Mouse (Mus musculus) heart, embryonic 14.5 days (tissue): Measurements from ENCODE around the gene Cyp11a1. TPM values are rescaled to one million over a fixed set of nuclear protein-coding genes. Genes with fewer than 3 reads are reported as not detected.

Experiments
- ATAC-seq: fragments of 200-750 bp; cut with Nextera tagmentation; 2 replicates; pipeline ENCODE4 v1.8.0; 2017; ENCODE audit warnings: low read depth, moderate TSS enrichment; ENCODE audit not compliant: insufficient number of reproducible peaks, insufficient read depth, low FRiP score
- H3K27ac ChIP-seq, 2 experiments: fragments of 200-500 bp in 1 of 2; fragments of 300-500 bp in 1 of 2; sonication (generic) in 1 of 2; replicated peaks in 1 of 2; 2 replicates each; pipeline ENCODE4 v1.5.1; 2012 to 2014; ENCODE audit warnings: low read depth in 2 of 2, low read length in 2 of 2, control low read depth in 1 of 2, mild to moderate bottlenecking in 1 of 2, mixed read lengths in 1 of 2; ENCODE audit not compliant: control insufficient read depth in 1 of 2, insufficient read depth in 1 of 2
- H3K27me3 ChIP-seq: fragments of 300-500 bp; sonication (generic); 2 replicates; pipeline ENCODE4 v1.6.1; 2014; ENCODE audit warnings: mild to moderate bottlenecking, low read length, control low read depth; ENCODE audit not compliant: control insufficient read depth, insufficient read depth
- H3K36me3 ChIP-seq: fragments of 300-500 bp; sonication (generic); 2 replicates; pipeline ENCODE4 v1.6.1; 2014; ENCODE audit warnings: mild to moderate bottlenecking, control low read depth, low read length, mixed read lengths; ENCODE audit not compliant: control insufficient read depth, insufficient read depth
- H3K4me1 ChIP-seq, 2 experiments: fragments of 200-500 bp in 1 of 2; fragments of 300-500 bp in 1 of 2; sonication (generic) in 1 of 2; 2 replicates each; pipeline ENCODE4 v1.6.1; 2012 to 2014; ENCODE audit warnings: low read length in 2 of 2, control low read depth in 1 of 2, mixed read lengths in 1 of 2; ENCODE audit not compliant: control insufficient read depth in 2 of 2, insufficient read depth in 2 of 2
- H3K4me2 ChIP-seq: fragments of 300-500 bp; sonication (generic); 2 replicates; pipeline ENCODE4 v1.6.1; 2014; ENCODE audit warnings: mild to moderate bottlenecking, low read length
- H3K4me3 ChIP-seq, 2 experiments: fragments of 200-500 bp in 1 of 2; fragments of 300-500 bp in 1 of 2; sonication (generic) in 1 of 2; 2 replicates each; pipeline ENCODE4 v1.5.1; 2012 to 2014; ENCODE audit warnings: low read length in 2 of 2, mild to moderate bottlenecking in 2 of 2, control low read depth in 1 of 2, low read depth in 1 of 2, moderate library complexity in 1 of 2; ENCODE audit not compliant: control insufficient read depth in 1 of 2, insufficient read depth in 1 of 2
- H3K9ac ChIP-seq: fragments of 300-500 bp; sonication (generic); 2 replicates; pipeline ENCODE4 v1.6.1; 2014; ENCODE audit warnings: mild to moderate bottlenecking, low read length
- H3K9me3 ChIP-seq: fragments of 300-500 bp; sonication (generic); 2 replicates; pipeline ENCODE4 v1.6.1; 2016; ENCODE audit warnings: low read length, control low read depth; ENCODE audit not compliant: control insufficient read depth
- WGBS: fragments of 180-500 bp; shearing (Covaris S2); extraction: QIAGEN DNeasy Blood & Tissue Kit; methylation state at CpG from one replicate; pipeline ENCODE4 v1.1.7; 2014; 5-methylcytosine and 5-hydroxymethylcytosine counted together
- polyA plus RNA-seq: library from polyadenylated mRNA; unstranded; fragments of >200 nt; fragmentation: Nextera tagmentation; extraction: Ambion mirVana; gene quantifications from 2 replicates; pipeline ENCODE4 v1.2.1, GENCODE M21; 2014

Gene Cyp11a1
- polyA plus RNA-seq, 1 experiment from 2014 or later = 0.27 TPM

- no peak overlapping the region for H3K4me2 ChIP-seq
- H3K4me1 ChIP-seq = peaks cover 3 to 6% of the 10 kb centered on the region in 2 experiments; a peak in 3 of 4 replicates
- peaks cover 26% of the 10 kb centered on the region for H3K27me3 ChIP-seq
- H3K9ac ChIP-seq = no peak overlapping the region
- no peak overlapping the region for H3K27ac ChIP-seq
- no peak overlapping the region for H3K4me3 ChIP-seq
- no peaks in the 10 kb centered on the region for H3K36me3 ChIP-seq
- ATAC-seq = no peak
- WGBS = 36% methylated on average over 2 of the region's 2 CpGs
- no peaks in the 10 kb centered on the region for H3K9me3 ChIP-seq
Observed at GRCm38 (mm10) chr9:57999676-58000075, 6.5 kb upstream of the Cyp11a1 start.

GRCm38 (mm10) chr9:58003272-58003671 is 2.9 kb upstream of the Cyp11a1 start:
- Histone ChIP-seq H3K9ac (no peak overlapping the region), H3K9me3 (no peaks in the 10 kb centered on the region), H3K27me3 (peaks cover 7% of the 10 kb centered on the region; the same call in 1 of the 2 replicates), H3K4me3 (no peak overlapping the region), H3K36me3 (no peaks in the 10 kb centered on the region), H3K4me2 (no peak overlapping the region), H3K27ac (no peak overlapping the region), H3K4me1 (peaks cover 0 to 1% of the 10 kb centered on the region in 2 experiments; a peak in 1 of 4 replicates)
- 39% methylated on average over 2 of the region's 2 CpGs for WGBS
- no peak for ATAC-seq

GRCm38 (mm10) chr9:58008336-58009014 is 2.3 kb downstream of the Cyp11a1 start:
- Histone ChIP-seq H3K9ac (peak overlapping the region; percentile 45), H3K27ac (peak overlapping the region; percentile 52 to 78), H3K9me3 (no peaks in the 10 kb centered on the region), H3K36me3 (no peaks in the 10 kb centered on the region), H3K4me3 (0 out of 4 replicates have a peak overlapping the region, but pooled peaks have one; percentile 0 to 10), H3K27me3 (no peaks in the 10 kb centered on the region), H3K4me1 (peaks cover 8 to 15% of the 10 kb centered on the region in 2 experiments), H3K4me2 (peak overlapping the region; percentile 59)
- WGBS = 49% methylated on average over 12 of the region's 12 CpGs
- no peak for ATAC-seq

GRCm38 (mm10) chr9:58009015-58009362 is 2.8 kb downstream of the Cyp11a1 start:
- WGBS = 1% methylated on average over 6 of the region's 6 CpGs
- Histone ChIP-seq H3K9ac (peak overlapping the region; percentile 45), H3K9me3 (no peaks in the 10 kb centered on the region), H3K4me3 (0 out of 4 replicates have a peak overlapping the region, but pooled peaks have one; percentile 0 to 10), H3K36me3 (no peaks in the 10 kb centered on the region), H3K4me1 (peaks cover 8 to 15% of the 10 kb centered on the region in 2 experiments), H3K27me3 (no peaks in the 10 kb centered on the region), H3K4me2 (peak overlapping the region; percentile 59), H3K27ac (peak overlapping the region; percentile 52 to 78)
- ATAC-seq = peak; percentile 85; the same call in 1 of the 2 replicates

- H3K4me1 ChIP-seq = peaks cover 8 to 15% of the 10 kb centered on the region in 2 experiments
- WGBS = 56% methylated on average over 3 of the region's 3 CpGs
- H3K4me2 ChIP-seq = peak overlapping the region; percentile 59; the same call in 1 of the 2 replicates
Observed at GRCm38 (mm10) chr9:58009588-58009987, 3.4 kb downstream of the Cyp11a1 start.

GRCm38 (mm10) chr9:58011027-58011426 is 4.8 kb downstream of the Cyp11a1 start:
- no peaks in the 10 kb centered on the region for H3K36me3 ChIP-seq
- H3K4me1 ChIP-seq = peaks cover 8 to 15% of the 10 kb centered on the region in 2 experiments
- ATAC-seq = no peak
- no peaks in the 10 kb centered on the region for H3K27me3 ChIP-seq
- no peak overlapping the region for H3K4me3 ChIP-seq
- WGBS = 44% methylated on average over 7 of the region's 7 CpGs
- no peak overlapping the region for H3K4me2 ChIP-seq
- no peak overlapping the region for H3K27ac ChIP-seq
- H3K9ac ChIP-seq = no peak overlapping the region
- H3K9me3 ChIP-seq = no peaks in the 10 kb centered on the region

More at GRCm38 (mm10) chr9:58009588-58009987, 3.4 kb downstream of the Cyp11a1 start:
- Histone ChIP-seq H3K9me3 (no peaks in the 10 kb centered on the region), H3K27ac (peak overlapping the region in 1 of 2 experiments; percentile 25; a peak in 1 of 4 replicates), H3K36me3 (no peaks in the 10 kb centered on the region), H3K9ac (no peak overlapping the region), H3K27me3 (no peaks in the 10 kb centered on the region), H3K4me3 (no peak overlapping the region)
- no peak for ATAC-seq

GRCm38 (mm10) chr9:58011552-58011951 is 5.3 kb downstream of the Cyp11a1 start:
- WGBS = 64% methylated on average over 8 of the region's 8 CpGs
- H3K9me3 ChIP-seq = no peaks in the 10 kb centered on the region
- peaks cover 8 to 15% of the 10 kb centered on the region in 2 experiments for H3K4me1 ChIP-seq
- ATAC-seq = no peak
- no peak overlapping the region for H3K27ac ChIP-seq
- H3K27me3 ChIP-seq = no peaks in the 10 kb centered on the region
- H3K9ac ChIP-seq = no peak overlapping the region
- no peak overlapping the region for H3K4me3 ChIP-seq
- no peak overlapping the region for H3K4me2 ChIP-seq
- H3K36me3 ChIP-seq = no peaks in the 10 kb centered on the region
